Mouse (Mus musculus): Measurements from ENCODE around the gene Sct. TPM values are rescaled to one million over a fixed set of nuclear protein-coding genes. Genes with fewer than 3 reads are reported as not detected.

Gene Sct
- polyA plus RNA-seq, 1 experiment, result 0.68 TPM

DNA sequence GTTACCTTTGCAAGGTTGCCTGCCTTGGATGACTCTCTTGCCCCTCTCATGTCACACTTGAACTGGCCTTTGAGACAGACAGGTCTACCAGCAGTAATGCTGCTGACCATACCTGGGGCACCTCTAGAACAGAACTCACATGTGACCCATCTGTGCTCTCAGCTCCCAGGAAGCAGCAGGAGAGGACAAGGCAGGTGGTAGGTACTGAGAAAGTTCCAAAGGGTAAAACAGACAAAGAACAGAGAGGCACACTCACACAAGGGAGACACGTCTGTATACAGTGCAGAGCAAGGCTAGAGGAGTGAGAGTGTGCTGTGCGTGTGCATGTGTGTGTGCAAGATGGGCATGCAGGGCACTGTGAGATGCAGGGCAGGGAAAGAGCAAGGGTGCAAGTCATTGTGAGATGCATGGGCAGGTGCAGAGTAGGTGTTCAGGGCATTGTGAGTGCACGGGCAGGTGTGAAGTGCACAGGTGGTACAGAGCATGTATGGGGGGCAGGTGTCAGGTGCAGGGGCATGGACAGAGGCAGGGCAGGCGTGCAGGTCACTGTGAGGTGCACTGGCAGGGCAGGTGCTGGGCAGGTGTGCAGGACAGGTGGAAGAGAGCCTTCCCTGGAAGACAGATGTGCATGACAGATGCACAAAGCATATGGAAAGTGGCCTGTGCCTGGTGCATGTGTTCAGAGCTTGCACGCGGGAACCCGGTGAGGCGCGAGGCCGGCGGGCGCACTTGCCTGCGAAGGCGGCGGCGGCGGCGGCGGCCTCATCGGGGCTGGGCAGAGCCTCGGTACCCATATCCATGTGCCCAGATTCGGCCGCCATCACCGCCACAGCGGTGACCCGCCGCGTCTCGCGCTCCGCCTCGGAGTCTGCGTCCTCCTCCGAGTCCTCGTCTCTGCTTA, 47.9 kb upstream of the Sct start:
- Histone ChIP-seq H3K4me2 (ENCODE audit: low read depth) (peak overlapping the region; percentile 94), H3K4me3 (peak overlapping the region; percentile 89), H3ac (ENCODE audit: control insufficient read depth, insufficient read length) (peak overlapping the region; percentile 51), H3K79me2 (ENCODE audit: control insufficient read depth, insufficient read depth) (peaks cover 26% of the 10 kb centered on the region), H3K36me3 (ENCODE audit: control insufficient read depth, insufficient read depth) (peaks cover 11% of the 10 kb centered on the region), H3K27me3 (ENCODE audit: control insufficient read depth, insufficient read depth, insufficient read length) (no peaks in the 10 kb centered on the region)
- TF ChIP-seq MYOG (IDR thresholded peaks at IDR 0.05; ENCODE audit: control insufficient read depth in 1 of 3, insufficient read depth in 1 of 3, insufficient read length in 2 of 3, low read depth in 2 of 3) (peak in 2 of 3 experiments; percentile 61 to 77), TCF3 (IDR thresholded peaks at IDR 0.05; ENCODE audit: insufficient read length, low read depth) (no peak), MYOD1 (IDR thresholded peaks at IDR 0.05; ENCODE audit: control insufficient read depth in 1 of 3, insufficient read length in 2 of 3, low read depth in 2 of 3) (peak in 2 of 3 experiments; percentile 46 to 78)

DNA sequence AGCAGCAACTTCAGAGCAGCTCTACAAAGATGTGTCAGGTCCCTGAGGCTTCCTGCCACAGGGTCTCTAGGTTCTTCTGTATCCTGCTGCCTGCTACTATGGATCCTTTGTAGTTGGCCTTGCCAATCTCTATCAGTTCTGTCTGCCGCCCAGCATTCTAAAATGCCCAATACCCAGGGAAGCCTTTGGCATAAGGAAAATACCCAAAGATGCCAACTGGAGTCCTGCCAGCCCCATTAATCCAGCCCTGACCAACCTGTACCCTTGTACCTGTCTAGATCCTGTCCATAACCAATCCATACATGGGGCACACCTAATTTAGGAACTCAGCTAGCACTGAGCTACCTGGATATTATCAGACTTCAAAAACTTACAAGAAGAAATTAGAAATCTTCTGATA, 45.8 kb upstream of the Sct start:
- Histone ChIP-seq H3K36me3 (ENCODE audit: control insufficient read depth, insufficient read depth) (peaks cover 21% of the 10 kb centered on the region), H3K79me2 (ENCODE audit: control insufficient read depth, insufficient read depth) (peaks cover 26% of the 10 kb centered on the region), H3K4me3 (no peak overlapping the region), H3K27me3 (ENCODE audit: control insufficient read depth, insufficient read depth, insufficient read length) (no peaks in the 10 kb centered on the region), H3ac (ENCODE audit: control insufficient read depth, insufficient read length) (no peak overlapping the region), H3K4me2 (ENCODE audit: low read depth) (no peak overlapping the region)
- TF ChIP-seq TCF3 (IDR thresholded peaks at IDR 0.05; ENCODE audit: insufficient read length, low read depth) (no peak), CEBPB (IDR thresholded peaks at IDR 0.05; ENCODE audit: insufficient read depth, poor library complexity, severe bottlenecking) (no peak), SRF (IDR thresholded peaks at IDR 0.05; ENCODE audit: control insufficient read depth, insufficient read length, low read depth) (no peak), POLR2A (IDR thresholded peaks at IDR 0.05; ENCODE audit: insufficient read length, low read depth) (no peak), MYOG (IDR thresholded peaks at IDR 0.05; ENCODE audit: control insufficient read depth in 1 of 3, insufficient read depth in 1 of 3, insufficient read length in 2 of 3, low read depth in 2 of 3) (no peak), USF1 (IDR thresholded peaks at IDR 0.05; ENCODE audit: low read depth) (no peak), E2F4 (IDR thresholded peaks at IDR 0.05; ENCODE audit: insufficient read depth) (no peak)

DNA sequence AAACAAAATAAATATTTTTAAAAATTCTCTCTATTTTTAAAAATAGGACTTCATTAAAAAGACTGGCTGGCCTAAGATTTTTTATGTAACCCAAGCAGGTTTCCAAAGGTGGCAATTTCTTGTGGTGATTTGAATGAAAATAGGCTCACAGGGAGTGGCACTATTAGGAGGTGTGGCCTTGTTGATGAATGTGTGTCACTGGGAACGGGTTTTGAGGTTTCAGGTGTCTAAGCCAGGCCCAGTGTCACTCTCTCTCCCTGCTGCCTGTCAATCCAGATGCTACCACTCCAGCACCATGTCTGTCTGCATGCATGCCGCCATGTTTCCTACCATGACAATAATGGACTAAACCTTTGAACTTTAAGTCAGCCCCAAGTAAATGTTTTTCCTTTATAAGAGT, 40.5 kb upstream of the Sct start:
- H3K36me3 ChIP-seq (ENCODE audit: control insufficient read depth, insufficient read depth), result peaks cover 49% of the 10 kb centered on the region
- no peak overlapping the region for H3K4me2 ChIP-seq (ENCODE audit: low read depth)
- no peak for TF ChIP-seq TCF3 (IDR thresholded peaks at IDR 0.05; ENCODE audit: insufficient read length, low read depth)
- TF ChIP-seq REST (IDR thresholded peaks at IDR 0.05; ENCODE audit: insufficient read depth, insufficient read length), result no peak
- TF ChIP-seq MAX (IDR thresholded peaks at IDR 0.05; ENCODE audit: low read depth), result no peak
- no peak for TF ChIP-seq TCF12 (IDR thresholded peaks at IDR 0.05; ENCODE audit: insufficient read depth, poor library complexity, severe bottlenecking)
- TF ChIP-seq SRF (IDR thresholded peaks at IDR 0.05; ENCODE audit: control insufficient read depth, insufficient read length, low read depth), result no peak

DNA sequence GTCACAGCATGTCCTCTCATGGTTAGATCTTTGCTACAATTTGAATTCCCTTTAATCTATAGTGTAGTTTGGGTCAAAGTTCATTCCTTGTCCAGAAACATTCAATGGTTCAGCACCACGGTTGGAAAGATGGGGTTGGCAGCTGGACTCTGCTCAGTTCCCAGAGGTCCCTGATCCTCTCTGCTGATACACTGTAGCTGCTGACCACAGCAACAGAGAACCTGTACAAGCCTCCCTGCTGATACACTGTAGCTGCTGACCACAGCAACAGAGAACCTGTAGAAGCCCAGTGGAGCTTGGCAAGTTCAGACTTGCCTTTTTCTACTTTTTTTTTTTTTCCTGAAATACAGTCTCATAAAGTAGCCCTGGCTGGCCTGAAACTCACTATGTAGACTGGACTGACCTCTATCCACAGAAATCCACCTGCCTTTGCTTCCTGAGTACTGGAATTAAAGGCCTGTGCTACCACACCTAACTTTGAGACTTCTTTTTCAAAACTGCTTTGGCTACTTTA, 38.7 kb upstream of the Sct start:
- no peak overlapping the region for H3ac ChIP-seq (ENCODE audit: control insufficient read depth, insufficient read length)
- H3K36me3 ChIP-seq (ENCODE audit: control insufficient read depth, insufficient read depth), result peaks cover 51% of the 10 kb centered on the region
- H3K27me3 ChIP-seq (ENCODE audit: control insufficient read depth, insufficient read depth, insufficient read length), result no peaks in the 10 kb centered on the region
- H3K4me2 ChIP-seq (ENCODE audit: low read depth), result no peak overlapping the region
- H3K79me2 ChIP-seq (ENCODE audit: control insufficient read depth, insufficient read depth), result no peaks in the 10 kb centered on the region
- TF ChIP-seq E2F4 (IDR thresholded peaks at IDR 0.05; ENCODE audit: insufficient read depth), result no peak
- TF ChIP-seq MYOD1 (IDR thresholded peaks at IDR 0.05; ENCODE audit: control insufficient read depth in 1 of 3, insufficient read length in 2 of 3, low read depth in 2 of 3), result no peak
- no peak for TF ChIP-seq CEBPB (IDR thresholded peaks at IDR 0.05; ENCODE audit: insufficient read depth, poor library complexity, severe bottlenecking)
- TF ChIP-seq MAX (IDR thresholded peaks at IDR 0.05; ENCODE audit: low read depth), result no peak
- no peak overlapping the region for H3K4me3 ChIP-seq

More for the DNA sequence above, 40.5 kb upstream of the Sct start:
- no peak overlapping the region for H3K4me3 ChIP-seq
- H3K27me3 ChIP-seq (ENCODE audit: control insufficient read depth, insufficient read depth, insufficient read length), result no peaks in the 10 kb centered on the region
- peaks cover 3% of the 10 kb centered on the region for H3K79me2 ChIP-seq (ENCODE audit: control insufficient read depth, insufficient read depth)
- no peak overlapping the region for H3ac ChIP-seq (ENCODE audit: control insufficient read depth, insufficient read length)

DNA sequence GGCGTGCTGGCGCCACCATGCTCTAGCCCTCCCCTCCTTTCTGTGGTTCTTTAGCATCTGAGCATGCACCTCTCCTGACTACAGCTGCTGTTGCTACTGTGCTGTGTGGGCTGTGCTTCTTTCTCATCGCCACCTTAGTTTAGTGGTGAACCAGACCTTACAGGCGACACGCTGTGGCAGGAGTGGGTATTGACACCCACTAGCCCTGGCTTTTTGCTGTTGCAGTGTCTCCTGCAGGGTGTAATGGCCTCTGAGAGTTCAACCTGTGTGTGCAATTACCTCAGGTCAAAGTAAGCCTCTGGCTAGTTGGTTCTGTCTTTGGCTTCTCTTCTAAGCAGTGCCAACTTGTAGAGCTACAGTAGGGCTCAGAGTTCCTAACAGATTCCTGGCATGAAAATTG, 37.0 kb upstream of the Sct start:
- Histone ChIP-seq H3K79me2 (ENCODE audit: control insufficient read depth, insufficient read depth) (no peaks in the 10 kb centered on the region), H3K36me3 (ENCODE audit: control insufficient read depth, insufficient read depth) (peaks cover 54% of the 10 kb centered on the region)

More for the DNA sequence above, 37.0 kb upstream of the Sct start:
- TF ChIP-seq TCF12 (IDR thresholded peaks at IDR 0.05; ENCODE audit: insufficient read depth, poor library complexity, severe bottlenecking) (no peak), E2F4 (IDR thresholded peaks at IDR 0.05; ENCODE audit: insufficient read depth) (no peak), CEBPB (IDR thresholded peaks at IDR 0.05; ENCODE audit: insufficient read depth, poor library complexity, severe bottlenecking) (no peak)
- Histone ChIP-seq H3K27me3 (ENCODE audit: control insufficient read depth, insufficient read depth, insufficient read length) (no peaks in the 10 kb centered on the region), H3K4me3 (no peak overlapping the region), H3ac (ENCODE audit: control insufficient read depth, insufficient read length) (no peak overlapping the region), H3K4me2 (ENCODE audit: low read depth) (no peak overlapping the region)

All from myocyte (in vitro differentiated cells).